ENCODE assay signal across 7 mouse cellular contexts in genomic region chr10:41449684-41450083, GRCm38 (mm10). TPM values are rescaled to one million over a fixed set of nuclear protein-coding genes. Genes with fewer than 3 reads are reported as not detected.
DNase-seq lines count a peak whose midpoint lies in the region; ATAC-seq lines count a peak whose summit lies in the region.

No protein-coding gene starts in this region.

- no peaks in the 10 kb centered on the region for H3K27me3 ChIP-seq in forebrain, embryonic 13.5 days

- 12% methylated on average over 14 of the region's 14 CpGs for WGBS in forebrain, embryonic 13.5 days

- H3K4me1 ChIP-seq in forebrain, embryonic 13.5 days = peaks cover 34% of the 10 kb centered on the region

- peak overlapping the region; percentile 71 for H3K4me2 ChIP-seq in forebrain, embryonic 13.5 days

- peak overlapping the region; percentile 88 for H3K4me3 ChIP-seq in forebrain, embryonic 13.5 days

- ATAC-seq in forebrain, embryonic 13.5 days = peak; percentile 74
- peak; percentile 46 for ATAC-seq in megakaryocyte-erythroid progenitor cell, adult 5-6 weeks (replicated peaks; ENCODE audit: low FRiP score, low TSS enrichment, poor library complexity, severe bottlenecking)

- H3K9me3 ChIP-seq in forebrain, embryonic 13.5 days (replicated peaks) = no peaks in the 10 kb centered on the region

- peak; percentile 7 for DNase-seq in ovary, postnatal 10 days (ENCODE audit: low spot score)
- DNase-seq in ovary, adult 18-20 months (ENCODE audit: low spot score) = no peak
- DNase-seq in cerebellum, adult 11 months = peak; percentile 47
- DNase-seq in kidney, postnatal 25 days = peak; percentile 46 to 60
- peak; percentile 46 for DNase-seq in testis, postnatal 14 days (ENCODE audit: low spot score)

- H3K36me3 ChIP-seq in forebrain, embryonic 13.5 days (ENCODE audit: poor library complexity, severe bottlenecking) = peaks cover 25% of the 10 kb centered on the region

- peak overlapping the region; percentile 70 for H3K9ac ChIP-seq in forebrain, embryonic 13.5 days

- peak overlapping the region; percentile 66; the same call in 1 of the 2 replicates for H3K27ac ChIP-seq in forebrain, embryonic 13.5 days

RNA-seq across cellular contexts. Expression of gene Zbtb24, which starts 0.5 kb away (rescaled TPM):
- 19.1 and 19.8 TPM in 2 replicates for polyA plus RNA-seq in forebrain, embryonic 13.5 days (2015; fragmentation: Nextera tagmentation; extraction: Ambion mirVana)
- total RNA-seq in megakaryocyte-erythroid progenitor cell, adult 5-6 weeks (2014; fragmentation: Nextera tagmentation) = 8.9 and 9.9 TPM in 2 replicates
- total RNA-seq in megakaryocyte-erythroid progenitor cell, adult 5-6 weeks (2017) = 11.8 and 21.9 TPM in 2 replicates

RNA-seq across cellular contexts. Expression of gene Mical1, which starts 26.4 kb away (rescaled TPM):
- 35.9 and 41.9 TPM in 2 replicates for polyA plus RNA-seq in forebrain, embryonic 13.5 days (2015; fragmentation: Nextera tagmentation; extraction: Ambion mirVana)
- 2.6 and 19.8 TPM in 2 replicates for total RNA-seq in megakaryocyte-erythroid progenitor cell, adult 5-6 weeks (2014; fragmentation: Nextera tagmentation)
- 1.9 and 14.4 TPM in 2 replicates for total RNA-seq in megakaryocyte-erythroid progenitor cell, adult 5-6 weeks (2017)

RNA-seq across cellular contexts. Expression of gene Smpd2, which starts 40.5 kb away (rescaled TPM):
- 40.6 and 49.8 TPM in 2 replicates for polyA plus RNA-seq in forebrain, embryonic 13.5 days (2015; fragmentation: Nextera tagmentation; extraction: Ambion mirVana)
- 1.6 and 2.1 TPM in 2 replicates for total RNA-seq in megakaryocyte-erythroid progenitor cell, adult 5-6 weeks (2014; fragmentation: Nextera tagmentation)
- 3.1 and 3.2 TPM in 2 replicates for total RNA-seq in megakaryocyte-erythroid progenitor cell, adult 5-6 weeks (2017)

RNA-seq across cellular contexts. Expression of gene Ppil6, which starts 40.6 kb away (rescaled TPM):
- polyA plus RNA-seq in forebrain, embryonic 13.5 days (2015; fragmentation: Nextera tagmentation; extraction: Ambion mirVana) = 1.8 and 1.9 TPM in 2 replicates
- total RNA-seq in megakaryocyte-erythroid progenitor cell, adult 5-6 weeks (2014; fragmentation: Nextera tagmentation) = 0.84 TPM in 1 of 2 replicates, not detected in the other
- total RNA-seq in megakaryocyte-erythroid progenitor cell, adult 5-6 weeks (2017) = not detected in 2 replicates
